Mouse (Mus musculus) intestine, embryonic 16.5 days (tissue): ENCODE results near the gene Acsbg2. TPM values are rescaled to one million over a fixed set of nuclear protein-coding genes. Genes with fewer than 3 reads are reported as not detected.

ENCODE experiments used
- ATAC-seq: fragments of 200-750 bp; cut with Nextera tagmentation; 2 replicates; pipeline ENCODE4 v1.8.0; 2017; ENCODE audit warnings: moderate TSS enrichment, moderate library complexity
- H3K27ac ChIP-seq: fragments of 300-500 bp; sonication (generic); 2 replicates; pipeline ENCODE4 v1.5.1; 2014; ENCODE audit warnings: mild to moderate bottlenecking, low read length
- H3K27me3 ChIP-seq: fragments of 300-500 bp; sonication (generic); replicated peaks from 2 replicates; pipeline ENCODE4 v1.6.1; 2014; ENCODE audit warnings: low read length, control low read depth, mixed read lengths; ENCODE audit not compliant: control insufficient read depth, insufficient read depth
- H3K36me3 ChIP-seq: fragments of 300-500 bp; sonication (generic); 2 replicates; pipeline ENCODE4 v1.6.1; 2014; ENCODE audit warnings: low read length, control low read depth; ENCODE audit not compliant: control insufficient read depth, insufficient read depth
- H3K4me1 ChIP-seq: fragments of 300-500 bp; sonication (generic); 2 replicates; pipeline ENCODE4 v1.6.1; 2014; ENCODE audit warnings: low read length, control low read depth, mixed read lengths; ENCODE audit not compliant: control insufficient read depth, insufficient read depth
- H3K4me2 ChIP-seq: fragments of 300-500 bp; sonication (generic); 2 replicates; pipeline ENCODE4 v1.6.1; 2014; ENCODE audit warnings: low read depth, low read length, control low read depth
- H3K4me3 ChIP-seq: fragments of 300-500 bp; sonication (generic); 2 replicates; pipeline ENCODE4 v1.5.1; 2014; ENCODE audit warnings: mild to moderate bottlenecking, low read length
- H3K9ac ChIP-seq: fragments of 300-500 bp; sonication (generic); 2 replicates; pipeline ENCODE4 v1.6.1; 2014; ENCODE audit warnings: low read depth, low read length
- H3K9me3 ChIP-seq: fragments of 300-500 bp; sonication (generic); 2 replicates; pipeline ENCODE4 v1.6.1; 2016; ENCODE audit warnings: low read length, control low read depth; ENCODE audit not compliant: control insufficient read depth
- WGBS: fragments of 180-500 bp; shearing (Covaris S2); extraction: QIAGEN DNeasy Blood & Tissue Kit; methylation state at CpG from one replicate; pipeline ENCODE4 v1.1.7; 2014; 5-methylcytosine and 5-hydroxymethylcytosine counted together
- polyA plus RNA-seq: library from polyadenylated mRNA; unstranded; fragments of >200 nt; fragmentation: Nextera tagmentation; extraction: Ambion mirVana; gene quantifications from 2 replicates; pipeline ENCODE4 v1.2.1, GENCODE M21; 2015

Acsbg2 gene
- polyA plus RNA-seq, 1 experiment from 2014 or later = not detected

GRCm38 (mm10) chr17:56833381-56833780, 40.9 kb downstream of the Acsbg2 start:
- ATAC-seq = no peak

GRCm38 (mm10) chr17:56832918-56833317, 41.3 kb downstream of the Acsbg2 start:
- no peaks in the 10 kb centered on the region for H3K36me3 ChIP-seq
- H3K4me2 ChIP-seq = no peak overlapping the region
- peaks cover 2% of the 10 kb centered on the region; the same call in 1 of the 2 replicates for H3K27me3 ChIP-seq
- H3K4me1 ChIP-seq = peaks cover 8% of the 10 kb centered on the region
- H3K9me3 ChIP-seq = no peaks in the 10 kb centered on the region
- H3K4me3 ChIP-seq = no peak overlapping the region
- 87% methylated on average over 1 of the region's 1 CpGs for WGBS
- no peak overlapping the region for H3K9ac ChIP-seq
- ATAC-seq = no peak
- H3K27ac ChIP-seq = no peak overlapping the region

More at GRCm38 (mm10) chr17:56833381-56833780, 40.9 kb downstream of the Acsbg2 start:
- Histone ChIP-seq H3K27ac (no peak overlapping the region), H3K4me3 (no peak overlapping the region), H3K4me2 (no peak overlapping the region), H3K36me3 (no peaks in the 10 kb centered on the region), H3K4me1 (peaks cover 8% of the 10 kb centered on the region), H3K27me3 (peaks cover 2% of the 10 kb centered on the region; the same call in 1 of the 2 replicates), H3K9me3 (no peaks in the 10 kb centered on the region), H3K9ac (no peak overlapping the region)
- WGBS = 92% methylated on average over 1 of the region's 1 CpGs

DNA sequence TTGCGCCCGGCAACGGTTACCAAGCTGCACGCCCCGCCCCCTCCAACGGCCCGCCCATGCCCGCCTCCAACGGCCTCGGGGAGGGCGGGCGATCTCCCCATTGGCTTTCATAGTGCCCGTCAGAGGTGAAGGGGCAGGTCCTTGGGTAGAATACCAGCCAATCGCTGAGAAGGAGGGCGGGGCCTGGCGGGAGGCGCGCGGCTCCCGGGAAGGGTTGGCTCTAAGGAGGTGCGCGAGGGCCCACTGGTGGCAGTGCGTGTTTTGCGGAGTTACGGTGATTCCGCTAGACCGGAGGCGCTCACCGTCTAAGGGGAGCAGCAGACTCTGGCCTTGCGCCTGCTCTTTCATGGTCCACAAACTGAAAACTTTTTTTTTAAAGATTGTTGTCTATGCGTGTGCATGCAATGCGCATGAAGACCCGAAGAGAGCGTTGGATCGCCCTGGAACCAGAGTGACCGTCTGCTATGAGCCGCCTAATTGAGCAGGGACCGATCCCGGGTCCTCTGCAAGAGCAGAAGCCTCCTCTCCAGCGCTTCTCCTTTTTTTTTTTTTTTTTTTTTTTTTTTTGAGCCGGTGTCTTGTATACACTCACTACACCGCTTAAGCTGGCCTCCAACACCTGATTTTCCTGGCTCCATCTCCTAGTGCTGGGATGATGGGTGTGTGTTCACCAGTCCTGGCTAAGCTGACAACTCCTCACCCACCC, 43.0 kb downstream of the Acsbg2 start:
- peak overlapping the region; percentile 67 for H3K9ac ChIP-seq
- peaks cover 2% of the 10 kb centered on the region; the same call in 1 of the 2 replicates for H3K27me3 ChIP-seq
- H3K4me2 ChIP-seq = peak overlapping the region; percentile 65
- H3K36me3 ChIP-seq = no peaks in the 10 kb centered on the region
- peak overlapping the region; percentile 75 for H3K4me3 ChIP-seq
- under 1% methylated on average over 37 of the region's 42 CpGs for WGBS
- peak; percentile 98 for ATAC-seq
- H3K27ac ChIP-seq = no peak overlapping the region
- H3K9me3 ChIP-seq = no peaks in the 10 kb centered on the region
- peaks cover 8% of the 10 kb centered on the region for H3K4me1 ChIP-seq

DNA sequence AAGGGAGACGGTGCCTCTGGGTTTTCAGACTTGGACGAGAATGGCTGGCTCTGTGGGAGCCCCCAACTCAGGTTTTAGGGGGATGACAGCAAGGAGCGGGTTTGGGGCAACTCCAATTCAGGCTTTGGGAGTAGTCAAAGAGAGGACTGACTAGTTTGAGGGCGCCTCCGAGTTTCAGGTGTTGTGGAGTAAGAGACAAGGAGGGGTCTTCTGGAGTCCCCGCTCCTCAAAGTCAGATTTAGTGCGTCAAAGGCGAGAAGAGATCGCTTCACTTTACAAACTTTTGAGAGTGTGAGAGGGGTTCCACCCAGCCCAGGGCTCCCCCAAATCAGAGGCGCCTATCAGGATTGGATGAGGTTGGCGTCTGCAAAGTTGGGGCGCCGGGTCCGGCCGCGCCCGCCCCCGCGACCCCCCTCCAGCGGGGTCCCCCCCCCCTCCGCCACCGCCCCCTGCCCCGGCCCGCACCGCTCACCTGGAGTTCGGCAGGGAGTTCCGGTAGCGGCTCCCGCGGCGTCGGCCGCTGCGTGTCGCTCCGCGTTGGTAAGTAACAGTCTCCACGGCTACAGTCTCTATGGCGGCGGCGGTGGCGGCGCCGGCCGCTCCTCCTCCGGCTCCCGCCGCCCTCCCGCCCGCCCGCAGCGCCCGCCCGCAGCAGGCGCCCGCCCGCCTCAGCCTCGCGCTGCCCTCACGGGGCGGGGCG, 43.7 kb downstream of the Acsbg2 start, which contains the start of gene Rfx2:
Gene Rfx2, minus strand, starts transcription at position 603 of the 700 bp plus-strand sequence.
- Histone ChIP-seq H3K9ac (peak within 1 kb of the TSS; percentile 67), H3K27me3 (peaks cover 2% of the 10 kb centered on the region; the same call in 1 of the 2 replicates), H3K27ac (no peak within 1 kb of the TSS), H3K4me3 (peak within 1 kb of the TSS; percentile 75), H3K36me3 (no peaks in the 10 kb centered on the region), H3K4me1 (peaks cover 8% of the 10 kb centered on the region), H3K4me2 (peak within 1 kb of the TSS; percentile 94), H3K9me3 (no peaks in the 10 kb centered on the region)
- ATAC-seq = no peak
- under 1% methylated on average over 38 of the region's 62 CpGs for WGBS

GRCm38 (mm10) chr17:56829795-56830194, 44.5 kb downstream of the Acsbg2 start:
- Histone ChIP-seq H3K27me3 (peaks cover 2% of the 10 kb centered on the region; the same call in 1 of the 2 replicates), H3K4me1 (peaks cover 8% of the 10 kb centered on the region)

DNA sequence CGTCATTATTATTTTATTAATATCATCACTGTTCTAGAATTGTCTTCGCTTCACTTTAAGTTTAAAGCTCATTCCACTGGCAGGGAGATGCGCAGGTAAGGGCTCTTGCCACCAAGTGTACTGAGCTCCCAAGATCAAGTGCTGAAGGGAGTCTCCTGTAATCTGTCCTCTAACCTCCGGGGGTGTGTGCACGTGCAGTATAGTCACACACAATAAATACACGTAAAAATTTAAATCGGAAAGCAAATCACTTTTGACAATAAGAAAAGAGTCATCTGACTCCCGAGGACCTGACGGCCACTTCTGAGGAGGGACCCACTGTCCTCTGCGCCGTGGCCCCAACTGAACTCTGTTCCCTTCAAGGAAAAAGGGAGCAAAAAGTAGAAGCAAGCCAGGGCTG, 45.1 kb downstream of the Acsbg2 start:
- no peaks in the 10 kb centered on the region for H3K36me3 ChIP-seq
- peak overlapping the region; percentile 94 for H3K4me2 ChIP-seq
- no peak overlapping the region for H3K27ac ChIP-seq
- no peak for ATAC-seq
- peaks cover 8% of the 10 kb centered on the region for H3K4me1 ChIP-seq
- peak overlapping the region; percentile 75; the same call in 1 of the 2 replicates for H3K4me3 ChIP-seq
- peaks cover 2% of the 10 kb centered on the region; the same call in 1 of the 2 replicates for H3K27me3 ChIP-seq
- 35% methylated on average over 11 of the region's 11 CpGs for WGBS
- H3K9me3 ChIP-seq = no peaks in the 10 kb centered on the region
- H3K9ac ChIP-seq = peak overlapping the region; percentile 67; the same call in 1 of the 2 replicates

More at GRCm38 (mm10) chr17:56829795-56830194, 44.5 kb downstream of the Acsbg2 start:
- WGBS = 2% methylated on average over 27 of the region's 27 CpGs
- Histone ChIP-seq H3K36me3 (no peaks in the 10 kb centered on the region), H3K4me3 (peak overlapping the region; percentile 75), H3K9me3 (no peaks in the 10 kb centered on the region), H3K9ac (peak overlapping the region; percentile 67), H3K4me2 (peak overlapping the region; percentile 94), H3K27ac (no peak overlapping the region)
- no peak for ATAC-seq

GRCm38 (mm10) chr17:56826718-56827117, 47.5 kb downstream of the Acsbg2 start:
- H3K27me3 ChIP-seq = peaks cover 2% of the 10 kb centered on the region; the same call in 1 of the 2 replicates
- 65% methylated on average over 2 of the region's 2 CpGs for WGBS
- no peaks in the 10 kb centered on the region for H3K36me3 ChIP-seq
- H3K4me3 ChIP-seq = no peak overlapping the region
- H3K4me1 ChIP-seq = peaks cover 8% of the 10 kb centered on the region
- ATAC-seq = peak; percentile 12; the same call in 1 of the 2 replicates
- H3K9ac ChIP-seq = no peak overlapping the region
- no peaks in the 10 kb centered on the region for H3K9me3 ChIP-seq
- H3K4me2 ChIP-seq = no peak overlapping the region
- H3K27ac ChIP-seq = no peak overlapping the region

GRCm38 (mm10) chr17:56823352-56823751, 50.9 kb downstream of the Acsbg2 start:
- Histone ChIP-seq H3K9me3 (no peaks in the 10 kb centered on the region), H3K27me3 (no peaks in the 10 kb centered on the region), H3K4me3 (no peak overlapping the region), H3K27ac (no peak overlapping the region), H3K9ac (no peak overlapping the region), H3K4me1 (peaks cover 3% of the 10 kb centered on the region; the same call in 1 of the 2 replicates), H3K4me2 (no peak overlapping the region), H3K36me3 (no peaks in the 10 kb centered on the region)
- no peak for ATAC-seq
- WGBS = 55% methylated on average over 2 of the region's 2 CpGs

DNA sequence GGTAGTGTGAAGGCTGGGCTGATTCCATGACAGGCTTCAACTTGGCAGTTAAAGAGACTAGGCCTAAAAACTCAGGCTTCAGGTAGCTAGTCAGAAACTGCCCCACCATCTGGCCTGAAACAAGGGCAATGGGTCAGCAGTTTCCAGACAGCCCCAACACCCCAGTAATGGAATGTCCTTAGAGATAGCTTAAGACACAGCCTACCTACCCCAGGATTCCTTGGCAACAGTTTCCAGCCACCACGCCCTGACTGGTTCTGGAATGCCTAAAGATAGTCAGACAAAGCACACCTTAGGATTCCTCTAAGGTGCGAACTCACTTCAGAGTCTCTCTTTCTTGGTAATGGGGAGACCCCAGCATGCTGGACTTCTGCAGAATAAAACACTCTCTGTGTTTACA, 51.9 kb downstream of the Acsbg2 start:
- Histone ChIP-seq H3K27ac (no peak overlapping the region), H3K36me3 (no peaks in the 10 kb centered on the region), H3K4me1 (peaks cover 3% of the 10 kb centered on the region; the same call in 1 of the 2 replicates), H3K27me3 (no peaks in the 10 kb centered on the region), H3K4me2 (no peak overlapping the region), H3K9me3 (no peaks in the 10 kb centered on the region), H3K9ac (no peak overlapping the region), H3K4me3 (no peak overlapping the region)
- 49% methylated on average over 2 of the region's 2 CpGs for WGBS
- ATAC-seq = no peak
